Mouse (Mus musculus) limb, embryonic 13.5 days (tissue): ENCODE data around the gene Gtpbp2. TPM values are rescaled to one million over a fixed set of nuclear protein-coding genes. Genes with fewer than 3 reads are reported as not detected.

Experiments used
- ATAC-seq: fragments of 200-750 bp; cut with Nextera tagmentation; 2 replicates; pipeline ENCODE4 v1.8.0; 2017; ENCODE audit warnings: low read depth, moderate number of reproducible peaks, moderate TSS enrichment; ENCODE audit not compliant: low FRiP score
- H3K27ac ChIP-seq: fragments of 300-500 bp; sonication (generic); 2 replicates; pipeline ENCODE4 v1.5.1; 2015; ENCODE audit warnings: inconsistent platforms, mild to moderate bottlenecking, moderate library complexity
- H3K27me3 ChIP-seq: fragments of 300-500 bp; sonication (generic); 2 replicates; pipeline ENCODE4 v1.6.1; 2015; ENCODE audit warnings: mild to moderate bottlenecking, inconsistent platforms
- H3K36me3 ChIP-seq: fragments of 300-500 bp; sonication (generic); 2 replicates; pipeline ENCODE4 v1.6.1; 2015; ENCODE audit warnings: inconsistent platforms, mild to moderate bottlenecking, moderate library complexity
- H3K4me1 ChIP-seq: fragments of 300-500 bp; sonication (generic); 2 replicates; pipeline ENCODE4 v1.6.1; 2015; ENCODE audit warnings: inconsistent platforms
- H3K4me2 ChIP-seq: fragments of 300-500 bp; sonication (generic); replicated peaks from 2 replicates; pipeline ENCODE4 v1.6.1; 2015; ENCODE audit warnings: inconsistent platforms, mild to moderate bottlenecking, moderate library complexity
- H3K4me3 ChIP-seq: fragments of 300-500 bp; sonication (generic); 2 replicates; pipeline ENCODE4 v1.5.1; 2015; ENCODE audit warnings: moderate library complexity, mild to moderate bottlenecking, inconsistent platforms
- H3K9ac ChIP-seq: fragments of 300-500 bp; sonication (generic); 2 replicates; pipeline ENCODE4 v1.6.1; 2015; ENCODE audit warnings: mild to moderate bottlenecking, inconsistent platforms
- H3K9me3 ChIP-seq: fragments of 300-500 bp; sonication (generic); 2 replicates; pipeline ENCODE4 v1.6.1; 2016; ENCODE audit warnings: inconsistent platforms
- WGBS: fragments of 180-500 bp; shearing (Covaris S2); methylation state at CpG from one replicate; pipeline ENCODE4 v1.1.7; 2015; 5-methylcytosine and 5-hydroxymethylcytosine counted together
- polyA plus RNA-seq: library from polyadenylated mRNA; unstranded; fragments of >200 nt; fragmentation: Nextera tagmentation; extraction: Ambion mirVana; gene quantifications from 2 replicates; pipeline ENCODE4 v1.2.1, GENCODE M21; 2015

The Gtpbp2 gene
- polyA plus RNA-seq, 1 experiment from 2014 or later = 49.3 TPM

- Histone ChIP-seq H3K9me3 (no peaks in the 10 kb centered on the region), H3K4me2 (no peak overlapping the region), H3K27me3 (0 out of 2 replicates have a peak, but pooled peaks cover 2% of the 10 kb centered on the region), H3K4me1 (no peaks in the 10 kb centered on the region), H3K4me3 (no peak overlapping the region), H3K27ac (no peak overlapping the region), H3K36me3 (peaks cover 72% of the 10 kb centered on the region), H3K9ac (no peak overlapping the region)
- 77% methylated on average over 6 of the region's 6 CpGs for WGBS
- ATAC-seq = no peak
These were observed 32.9 kb upstream of the Gtpbp2 start for GRCm38 (mm10) chr17:46127814-46128493.

- H3K4me2 ChIP-seq = no peak overlapping the region
- WGBS = 77% methylated on average over 13 of the region's 13 CpGs
- H3K27me3 ChIP-seq = 0 out of 2 replicates have a peak, but pooled peaks cover 4% of the 10 kb centered on the region
- H3K9ac ChIP-seq = no peak overlapping the region
- H3K4me3 ChIP-seq = no peak overlapping the region
- no peak for ATAC-seq
- H3K9me3 ChIP-seq = no peaks in the 10 kb centered on the region
- peaks cover 53% of the 10 kb centered on the region for H3K36me3 ChIP-seq
- H3K4me1 ChIP-seq = no peaks in the 10 kb centered on the region
- H3K27ac ChIP-seq = no peak overlapping the region
These were observed 30.9 kb upstream of the Gtpbp2 start for GRCm38 (mm10) chr17:46129741-46130498.

GRCm38 (mm10) chr17:46132058-46132718 is 28.6 kb upstream of the Gtpbp2 start:
- no peaks in the 10 kb centered on the region for H3K9me3 ChIP-seq
- no peak overlapping the region for H3K27ac ChIP-seq
- H3K36me3 ChIP-seq = peaks cover 37% of the 10 kb centered on the region
- no peak overlapping the region for H3K9ac ChIP-seq
- H3K27me3 ChIP-seq = 0 out of 2 replicates have a peak, but pooled peaks cover 4% of the 10 kb centered on the region
- WGBS = 17% methylated on average over 12 of the region's 12 CpGs
- H3K4me2 ChIP-seq = no peak overlapping the region
- ATAC-seq = no peak; the same call in 1 of the 2 replicates
- H3K4me1 ChIP-seq = no peaks in the 10 kb centered on the region
- H3K4me3 ChIP-seq = no peak overlapping the region

DNA sequence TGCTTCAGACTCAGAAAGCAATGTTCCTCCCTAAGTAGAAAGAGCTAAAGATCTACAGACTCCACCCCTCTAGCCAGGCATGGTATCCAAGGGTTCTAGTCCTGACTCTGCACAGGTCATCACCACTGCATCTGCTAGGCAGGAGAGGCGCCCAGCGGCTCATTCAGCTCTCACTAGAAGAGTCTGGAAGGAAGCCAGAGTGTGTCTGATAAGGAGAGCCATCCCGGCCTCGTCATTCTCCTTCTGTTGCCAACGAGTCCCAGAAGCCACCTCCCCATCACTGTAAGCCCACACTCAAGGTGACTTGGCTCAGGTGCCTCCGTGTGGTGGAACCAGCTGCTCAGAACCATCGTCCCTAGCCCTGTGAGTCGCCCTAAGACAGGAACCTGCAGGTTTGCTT is 28.0 kb upstream of the Gtpbp2 start:
- WGBS = 74% methylated on average over 8 of the region's 8 CpGs
- H3K27me3 ChIP-seq = 0 out of 2 replicates have a peak, but pooled peaks cover 4% of the 10 kb centered on the region
- H3K27ac ChIP-seq = no peak overlapping the region
- ATAC-seq = no peak
- H3K36me3 ChIP-seq = peaks cover 30% of the 10 kb centered on the region
- H3K9ac ChIP-seq = no peak overlapping the region
- H3K9me3 ChIP-seq = no peaks in the 10 kb centered on the region
- no peak overlapping the region for H3K4me3 ChIP-seq
- H3K4me2 ChIP-seq = no peak overlapping the region
- no peaks in the 10 kb centered on the region for H3K4me1 ChIP-seq

DNA sequence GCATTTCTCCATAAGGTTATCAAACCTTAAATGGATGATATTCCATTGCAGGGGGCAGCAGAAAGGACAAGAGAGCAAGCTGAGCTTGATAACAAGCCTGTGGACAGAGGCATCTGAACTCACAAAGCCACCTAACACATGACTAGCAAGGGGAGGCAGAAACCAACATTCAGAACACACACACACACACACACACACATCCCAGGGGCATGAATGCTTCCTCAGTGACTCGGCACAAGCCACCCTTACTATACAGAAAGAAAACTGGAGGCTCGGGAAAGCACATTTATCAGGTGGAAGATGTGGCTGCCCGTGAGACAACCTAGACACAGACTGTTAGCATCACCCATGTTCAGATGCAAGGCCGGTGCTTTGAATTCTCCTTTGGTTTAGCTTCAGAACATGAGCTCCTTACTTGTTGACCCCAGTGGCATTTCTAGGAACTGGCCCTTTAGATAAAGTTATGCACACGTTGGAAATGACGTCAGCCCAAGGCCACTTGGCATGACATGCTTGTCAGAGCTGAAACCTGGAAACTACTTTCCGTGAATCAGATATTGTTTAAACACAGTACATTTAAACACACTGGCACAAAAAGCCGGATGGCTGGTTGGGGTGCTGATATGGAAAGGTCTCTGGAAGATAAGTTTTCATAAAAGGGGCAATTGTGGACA is 22.1 kb upstream of the Gtpbp2 start:
- WGBS = 81% methylated on average over 8 of the region's 8 CpGs
- no peak overlapping the region for H3K27ac ChIP-seq
- peaks cover 8% of the 10 kb centered on the region for H3K4me1 ChIP-seq
- no peak for ATAC-seq
- no peak overlapping the region for H3K9ac ChIP-seq
- H3K27me3 ChIP-seq = no peaks in the 10 kb centered on the region
- H3K4me2 ChIP-seq = no peak overlapping the region
- H3K36me3 ChIP-seq = peaks cover 7% of the 10 kb centered on the region
- no peak overlapping the region for H3K4me3 ChIP-seq
- no peaks in the 10 kb centered on the region for H3K9me3 ChIP-seq

GRCm38 (mm10) chr17:46139872-46140271 is 21.0 kb upstream of the Gtpbp2 start:
- no peak for ATAC-seq
- WGBS = 75% methylated on average over 3 of the region's 3 CpGs

DNA sequence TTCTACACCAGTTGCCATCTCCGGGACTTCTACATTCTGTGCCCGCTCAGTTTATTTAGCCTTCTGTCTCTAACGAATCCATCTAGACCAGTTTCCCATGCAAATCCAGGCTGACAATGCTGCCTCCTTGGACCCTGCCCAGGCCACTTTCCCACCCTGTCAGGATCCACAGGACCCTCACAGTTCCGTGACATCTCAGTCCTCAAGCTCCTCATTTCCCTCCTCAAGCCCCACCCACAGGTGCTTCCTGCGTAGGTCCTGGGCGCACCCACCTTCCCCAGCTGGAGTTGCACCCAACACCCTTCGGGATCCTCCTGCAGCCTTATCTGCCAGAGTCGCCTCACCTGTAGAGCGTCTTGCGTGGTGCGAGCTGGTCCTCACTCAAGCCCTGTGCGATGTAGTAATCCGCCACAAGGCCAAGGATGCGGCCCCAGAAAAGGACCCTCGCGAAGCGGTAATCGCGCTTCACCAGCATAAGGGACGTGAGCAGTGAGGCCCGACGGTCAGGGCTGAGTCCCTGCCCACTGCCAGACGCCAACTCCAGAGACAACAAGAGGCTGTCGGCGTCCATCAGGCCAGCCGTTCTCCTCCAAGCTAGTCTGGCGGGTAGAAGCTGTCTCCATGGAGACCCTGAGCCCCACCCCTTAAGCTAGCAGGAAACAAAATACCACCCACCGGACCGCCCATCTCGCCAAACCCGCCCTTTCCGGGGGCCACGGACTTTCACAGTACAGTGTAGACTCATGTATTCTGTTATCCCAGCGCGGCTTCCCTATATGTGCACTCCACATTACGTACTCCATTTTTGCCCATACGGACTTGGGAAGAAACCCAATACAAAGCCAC is 17.0 kb upstream of the Gtpbp2 start, which contains the start of gene Rsph9:
Gene Rsph9 (minus strand): TSS at position 639 of the 846 bp plus-strand sequence.
- Histone ChIP-seq H3K27me3 (no peaks in the 10 kb centered on the region), H3K27ac (peak within 1 kb of the TSS; percentile 35), H3K4me1 (peaks cover 16% of the 10 kb centered on the region), H3K4me3 (peak within 1 kb of the TSS; percentile 56), H3K9me3 (no peaks in the 10 kb centered on the region), H3K9ac (peak within 1 kb of the TSS; percentile 72), H3K4me2 (peak within 1 kb of the TSS; percentile 91), H3K36me3 (peaks cover 34% of the 10 kb centered on the region)
- 6% methylated on average over 37 of the region's 37 CpGs for WGBS
- peak; percentile 95 for ATAC-seq

More at GRCm38 (mm10) chr17:46139872-46140271, 21.0 kb upstream of the Gtpbp2 start:
- peaks cover 16% of the 10 kb centered on the region for H3K4me1 ChIP-seq
- peaks cover 7% of the 10 kb centered on the region for H3K36me3 ChIP-seq
- H3K4me3 ChIP-seq = no peak overlapping the region
- no peak overlapping the region for H3K27ac ChIP-seq
- no peaks in the 10 kb centered on the region for H3K27me3 ChIP-seq
- no peaks in the 10 kb centered on the region for H3K9me3 ChIP-seq
- no peak overlapping the region for H3K9ac ChIP-seq
- no peak overlapping the region for H3K4me2 ChIP-seq

DNA sequence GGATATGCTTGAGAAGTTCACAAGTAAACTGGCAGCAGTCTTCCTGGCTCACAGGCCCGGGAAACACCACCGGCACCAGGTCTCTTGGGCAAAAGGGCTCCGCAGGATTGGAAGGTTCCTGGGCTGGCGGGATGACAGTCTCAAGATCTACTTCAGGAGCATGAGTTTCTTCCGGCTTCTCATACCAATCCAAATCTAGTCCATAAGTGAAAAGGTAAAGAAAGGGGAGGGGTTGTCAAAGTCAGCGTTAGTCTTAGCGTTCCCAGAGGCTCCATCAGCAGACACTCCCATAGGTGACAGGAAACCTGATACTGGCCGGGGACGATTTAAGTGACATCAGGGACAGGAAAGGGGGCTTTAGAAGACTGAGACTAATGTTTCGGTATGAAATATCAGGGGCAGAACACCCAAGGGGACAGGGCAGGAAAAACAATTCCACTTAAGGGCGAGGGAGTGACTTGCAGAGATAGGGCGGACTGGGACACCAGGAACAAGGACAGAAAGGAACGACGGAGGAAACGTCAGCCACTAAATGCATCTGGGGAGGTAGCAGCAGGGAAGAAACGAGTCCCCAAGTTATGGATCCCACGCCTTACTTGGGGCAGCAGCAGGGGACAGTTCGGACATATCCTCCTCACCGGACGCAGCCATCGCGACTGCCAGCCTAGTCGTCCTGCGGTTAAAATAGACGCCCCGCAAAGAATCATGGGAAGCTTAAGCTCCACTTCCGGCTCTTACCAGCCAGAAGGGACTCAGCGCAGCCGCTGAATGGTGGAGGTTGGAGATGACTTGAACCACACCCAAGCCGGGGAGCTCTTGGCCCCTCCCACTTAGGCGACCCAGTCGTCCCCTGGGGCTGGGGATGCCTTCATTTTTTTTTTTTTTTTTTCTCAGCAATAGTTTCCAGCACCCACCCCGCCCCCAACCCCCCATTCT is 7.7 kb upstream of the Gtpbp2 start, which contains the start of gene Mad2l1bp:
Gene Mad2l1bp (minus strand): TSS at position 707 of the 936 bp plus-strand sequence.
- peaks cover 21% of the 10 kb centered on the region for H3K36me3 ChIP-seq
- H3K27ac ChIP-seq = peak within 1 kb of the TSS; percentile 2; the same call in 1 of the 2 replicates
- peak within 1 kb of the TSS; percentile 54 for H3K4me3 ChIP-seq
- 7% methylated on average over 33 of the region's 33 CpGs for WGBS
- peak; percentile 87 for ATAC-seq
- peaks cover 14% of the 10 kb centered on the region for H3K4me1 ChIP-seq
- H3K27me3 ChIP-seq = no peaks in the 10 kb centered on the region
- H3K9me3 ChIP-seq = no peaks in the 10 kb centered on the region
- peak within 1 kb of the TSS; percentile 93 for H3K4me2 ChIP-seq
- H3K9ac ChIP-seq = peak within 1 kb of the TSS; percentile 74

DNA sequence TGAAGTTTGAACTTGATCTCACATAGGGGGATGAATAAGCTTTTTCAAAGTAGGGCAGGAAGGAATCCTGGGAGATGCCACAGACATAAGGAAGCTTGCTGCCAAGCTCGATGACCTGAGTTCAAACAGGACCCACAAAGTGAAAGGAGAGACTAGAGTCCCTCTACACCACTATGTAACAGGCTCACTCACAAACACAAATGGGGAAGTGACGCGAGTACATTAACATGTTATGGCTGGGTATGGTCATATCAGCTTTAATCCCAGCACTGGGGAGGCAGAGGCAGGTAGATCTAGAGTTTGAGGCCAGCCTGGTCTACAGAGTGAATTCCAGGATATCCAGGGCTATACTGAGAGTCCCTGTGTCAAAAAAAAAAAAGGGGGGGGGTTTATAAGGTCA is 6.5 kb upstream of the Gtpbp2 start:
- no peaks in the 10 kb centered on the region for H3K9me3 ChIP-seq
- peaks cover 14% of the 10 kb centered on the region for H3K4me1 ChIP-seq
- no peak overlapping the region for H3K4me3 ChIP-seq
- H3K27ac ChIP-seq = no peak overlapping the region
- no peaks in the 10 kb centered on the region for H3K27me3 ChIP-seq
- no peak overlapping the region for H3K4me2 ChIP-seq
- peaks cover 9% of the 10 kb centered on the region; the same call in 1 of the 2 replicates for H3K36me3 ChIP-seq
- 98% methylated on average over 3 of the region's 3 CpGs for WGBS
- H3K9ac ChIP-seq = no peak overlapping the region
- no peak for ATAC-seq

DNA sequence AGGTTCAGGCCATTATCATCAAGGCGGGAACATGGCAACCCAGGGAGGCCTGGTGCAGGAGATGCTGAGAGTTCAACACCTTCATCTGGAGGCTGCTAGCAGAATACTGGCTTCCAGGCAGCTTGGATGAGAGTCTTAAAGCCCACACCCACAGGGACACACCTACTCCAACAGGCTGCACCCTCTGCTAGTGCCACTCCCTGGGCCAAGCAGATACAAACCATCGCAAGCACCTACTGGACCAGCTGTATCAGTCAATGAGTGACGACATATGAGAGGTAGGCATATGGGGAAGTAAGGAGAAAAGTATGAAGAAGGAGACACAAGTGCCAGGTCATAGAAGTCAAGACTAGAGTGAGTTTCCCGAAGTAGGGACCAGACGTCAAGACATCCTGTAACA is 4.2 kb upstream of the Gtpbp2 start:
- no peak for ATAC-seq
- Histone ChIP-seq H3K4me1 (peaks cover 14% of the 10 kb centered on the region), H3K4me3 (no peak overlapping the region), H3K9me3 (no peaks in the 10 kb centered on the region), H3K9ac (no peak overlapping the region), H3K4me2 (no peak overlapping the region), H3K27me3 (no peaks in the 10 kb centered on the region), H3K36me3 (no peaks in the 10 kb centered on the region), H3K27ac (no peak overlapping the region)
- 80% methylated on average over 5 of the region's 5 CpGs for WGBS
